Mouse (Mus musculus): ENCODE measurements around the gene Snapc1. TPM values are rescaled to one million over a fixed set of nuclear protein-coding genes. Genes with fewer than 3 reads are reported as not detected.
A peak's percentile ranks its signal among the peaks of the same experiment; 100 is the strongest.

Gene Snapc1
- polyA plus RNA-seq (2016; fragmentation: Nextera tagmentation; extraction: Ambion mirVana) = 18.6 and 20.3 TPM in 2 replicates

DNA sequence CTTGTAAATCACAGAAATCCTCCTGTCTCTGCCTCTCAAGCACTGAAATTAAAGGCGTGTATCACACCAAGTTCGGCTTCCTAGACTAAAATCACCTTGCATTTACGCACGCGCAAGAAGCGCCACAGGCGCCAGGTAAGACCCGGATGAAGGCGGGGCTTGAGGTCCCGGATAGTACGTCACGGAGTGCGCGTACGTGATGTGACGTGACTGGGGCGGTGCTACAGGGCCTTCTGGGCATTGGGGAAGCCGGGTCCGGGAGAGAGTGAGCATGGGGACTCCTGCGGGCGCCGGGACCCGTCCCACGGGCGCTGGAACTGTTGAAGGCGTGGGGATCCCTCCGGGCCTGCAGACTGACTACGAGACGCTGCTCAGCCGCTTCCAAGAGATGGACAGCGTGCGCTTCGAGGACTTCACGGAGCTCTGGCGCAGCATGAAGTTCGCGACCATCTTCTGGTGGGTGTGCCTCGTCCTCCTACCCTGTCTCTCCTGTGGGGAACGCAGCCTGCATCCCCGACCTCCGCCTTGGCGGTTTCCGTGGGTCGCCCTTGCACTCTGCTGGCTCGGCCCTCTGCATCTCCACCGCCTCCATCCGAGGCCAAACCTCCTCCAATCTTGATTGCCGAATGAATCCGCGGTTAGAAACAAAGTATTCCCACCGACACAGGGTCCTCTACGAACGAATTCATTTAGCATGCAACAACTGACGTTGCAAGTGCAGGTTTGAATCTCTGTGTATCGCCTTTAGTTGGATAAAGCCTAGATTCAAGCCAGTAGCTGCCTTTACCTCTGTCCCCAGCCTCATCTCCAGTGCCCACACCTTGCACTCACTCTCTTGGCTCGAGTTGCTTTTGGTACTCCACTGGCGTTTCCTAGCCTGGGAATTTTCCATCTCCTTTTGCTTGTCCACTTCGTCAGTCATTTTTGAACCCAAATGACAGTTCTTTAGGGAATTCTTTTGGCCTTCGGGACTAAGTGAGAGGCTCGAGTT is at the start of gene Snapc1:
TSS of gene Snapc1 (plus strand) at position 191 of the 991 bp plus-strand sequence.
- Histone ChIP-seq H3K4me3 (peak within 1 kb of the TSS; percentile 81), H3K36me3 (peaks cover 20% of the 10 kb centered on the region), H3K4me2 (peak within 1 kb of the TSS; percentile 91), H3K27me3 (replicated peaks) (no peaks in the 10 kb centered on the region), H3K9me3 (replicated peaks) (no peaks in the 10 kb centered on the region), H3K4me1 (replicated peaks) (peaks cover 8% of the 10 kb centered on the region), H3K27ac (ENCODE audit: poor library complexity, severe bottlenecking) (peak within 1 kb of the TSS; percentile 53), H3K9ac (peak within 1 kb of the TSS; percentile 93)
- ATAC-seq (ENCODE audit: insufficient number of reproducible peaks, low FRiP score) = peak; percentile 99
- WGBS = 1% methylated on average over 60 of the region's 60 CpGs

DNA sequence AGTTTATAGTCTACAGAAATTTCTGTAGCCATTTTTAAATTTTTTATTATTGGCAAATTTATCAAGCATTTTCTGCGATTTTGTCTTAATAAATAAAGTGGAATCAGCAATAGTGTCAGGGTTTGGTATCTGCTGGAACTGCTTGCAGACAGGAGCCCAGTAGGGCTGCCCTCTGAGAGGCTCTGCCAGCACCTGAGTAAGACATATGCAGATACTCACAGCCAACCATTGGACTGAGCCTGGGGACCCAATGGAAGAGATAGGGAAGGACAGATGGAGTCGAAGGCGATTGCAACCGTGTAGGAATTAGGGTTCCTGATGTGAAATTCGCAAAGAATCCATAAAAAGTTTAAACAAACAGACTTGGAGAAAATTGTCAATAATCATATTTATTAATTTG is 45.8 kb upstream of the Snapc1 start:
- Histone ChIP-seq H3K4me1 (replicated peaks) (peaks cover 15% of the 10 kb centered on the region), H3K4me3 (no peak overlapping the region), H3K9me3 (replicated peaks) (no peaks in the 10 kb centered on the region), H3K4me2 (no peak overlapping the region), H3K9ac (no peak overlapping the region), H3K27me3 (replicated peaks) (no peaks in the 10 kb centered on the region), H3K27ac (ENCODE audit: poor library complexity, severe bottlenecking) (no peak overlapping the region), H3K36me3 (no peaks in the 10 kb centered on the region)
- 82% methylated on average over 5 of the region's 5 CpGs for WGBS
- ATAC-seq (ENCODE audit: insufficient number of reproducible peaks, low FRiP score) = no peak

DNA sequence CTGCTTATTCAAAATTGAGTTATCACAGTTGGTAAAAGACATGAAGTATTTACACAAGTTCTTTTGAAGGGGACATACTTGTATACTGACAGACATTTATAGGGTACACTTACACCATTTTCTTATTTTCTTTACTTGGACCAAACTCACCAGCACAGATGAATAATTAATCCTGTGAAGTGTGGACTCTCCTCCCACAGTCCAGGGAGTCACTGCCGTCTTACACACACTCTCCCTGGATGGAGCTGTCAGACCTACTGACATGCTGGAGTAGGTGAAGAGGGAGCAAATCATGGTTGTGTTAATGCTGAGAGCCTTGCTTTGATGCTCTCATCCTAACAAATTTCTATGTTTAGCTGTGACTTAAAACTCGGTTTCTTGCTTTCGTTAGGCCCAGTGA is 34.0 kb upstream of the Snapc1 start:
- no peak for ATAC-seq (ENCODE audit: insufficient number of reproducible peaks, low FRiP score)
- Histone ChIP-seq H3K9ac (no peak overlapping the region), H3K4me2 (no peak overlapping the region), H3K4me3 (no peak overlapping the region), H3K36me3 (peaks cover 61% of the 10 kb centered on the region), H3K9me3 (replicated peaks) (no peaks in the 10 kb centered on the region), H3K4me1 (replicated peaks) (no peaks in the 10 kb centered on the region), H3K27ac (ENCODE audit: poor library complexity, severe bottlenecking) (no peak overlapping the region), H3K27me3 (replicated peaks) (no peaks in the 10 kb centered on the region)
- 62% methylated on average over 3 of the region's 3 CpGs for WGBS

DNA sequence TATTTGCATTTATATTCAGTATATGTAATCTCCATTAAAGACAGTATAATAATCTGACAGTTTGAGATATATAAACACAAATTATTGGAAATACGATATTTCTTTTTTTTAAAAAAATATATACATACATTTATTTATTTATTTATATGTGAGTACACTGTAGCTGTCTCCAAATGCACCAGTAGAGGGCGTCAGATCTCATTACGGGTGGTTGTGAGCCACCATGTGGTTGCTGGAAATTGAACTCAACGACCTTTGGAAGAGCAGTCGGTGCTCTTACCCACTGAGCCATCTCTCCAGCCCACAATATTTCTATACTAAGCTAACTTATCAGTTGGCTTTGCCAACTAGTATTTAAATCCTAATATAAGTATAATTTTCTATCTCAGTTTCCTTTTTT is 33.0 kb upstream of the Snapc1 start:
- Histone ChIP-seq H3K9ac (no peak overlapping the region), H3K4me1 (replicated peaks) (no peaks in the 10 kb centered on the region), H3K36me3 (peaks cover 67% of the 10 kb centered on the region), H3K4me3 (no peak overlapping the region), H3K27ac (ENCODE audit: poor library complexity, severe bottlenecking) (no peak overlapping the region), H3K4me2 (no peak overlapping the region), H3K27me3 (replicated peaks) (no peaks in the 10 kb centered on the region), H3K9me3 (replicated peaks) (no peaks in the 10 kb centered on the region)
- 59% methylated on average over 5 of the region's 5 CpGs for WGBS
- no peak for ATAC-seq (ENCODE audit: insufficient number of reproducible peaks, low FRiP score)

DNA sequence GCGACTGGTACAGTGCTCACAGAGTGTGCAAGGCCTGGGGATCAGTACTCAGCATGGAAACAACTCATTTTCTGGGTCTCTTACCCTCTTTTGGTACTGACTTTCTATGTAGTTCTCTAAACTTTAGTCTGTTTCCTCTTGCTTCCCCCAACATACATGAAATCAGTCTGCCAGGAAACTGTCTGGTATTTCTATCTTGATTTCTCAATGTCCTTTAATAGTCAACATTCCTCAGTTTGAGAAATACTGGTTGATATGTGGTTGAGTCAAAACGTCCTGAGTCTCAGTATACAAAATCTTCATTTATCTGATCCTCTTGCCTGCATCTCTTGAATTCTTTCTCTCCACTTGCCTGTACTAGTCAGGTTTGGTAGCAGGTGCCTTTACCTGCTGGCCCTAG is 29.8 kb upstream of the Snapc1 start:
- no peak overlapping the region for H3K4me3 ChIP-seq
- no peak overlapping the region for H3K9ac ChIP-seq
- WGBS = 74% methylated on average over 2 of the region's 2 CpGs
- no peaks in the 10 kb centered on the region for H3K4me1 ChIP-seq (replicated peaks)
- H3K36me3 ChIP-seq = peaks cover 73% of the 10 kb centered on the region
- no peak overlapping the region for H3K27ac ChIP-seq (ENCODE audit: poor library complexity, severe bottlenecking)
- H3K9me3 ChIP-seq (replicated peaks) = no peaks in the 10 kb centered on the region
- no peak for ATAC-seq (ENCODE audit: insufficient number of reproducible peaks, low FRiP score)
- H3K27me3 ChIP-seq (replicated peaks) = no peaks in the 10 kb centered on the region
- H3K4me2 ChIP-seq = no peak overlapping the region

DNA sequence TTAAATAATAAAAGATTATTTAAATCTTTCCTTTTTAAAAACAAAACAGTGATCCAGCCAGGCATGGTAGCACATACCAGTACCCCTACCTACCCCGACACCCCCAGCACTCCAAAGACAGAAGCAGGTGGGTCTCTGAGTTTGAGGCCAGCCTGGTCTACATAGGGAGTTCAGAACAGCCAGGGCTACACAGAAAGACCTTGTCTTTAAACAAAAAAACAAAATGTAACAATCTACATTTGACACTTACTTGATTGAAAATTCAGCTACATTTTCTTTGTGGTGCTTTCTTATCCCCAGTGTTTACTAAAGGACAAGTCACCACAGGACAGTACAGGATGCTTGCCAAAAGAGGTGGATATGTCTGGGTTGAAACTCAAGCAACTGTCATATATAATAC is 26.9 kb upstream of the Snapc1 start, which contains the start of gene Gm49321:
TSS of gene Gm49321 (plus strand) at position 301 of the 400 bp plus-strand sequence.
- Histone ChIP-seq H3K27ac (ENCODE audit: poor library complexity, severe bottlenecking) (no peak within 1 kb of the TSS), H3K9me3 (replicated peaks) (no peaks in the 10 kb centered on the region), H3K4me3 (no peak within 1 kb of the TSS), H3K4me1 (replicated peaks) (0 out of 2 replicates have a peak, but pooled peaks cover 4% of the 10 kb centered on the region), H3K4me2 (no peak within 1 kb of the TSS), H3K27me3 (replicated peaks) (no peaks in the 10 kb centered on the region), H3K36me3 (peaks cover 74% of the 10 kb centered on the region), H3K9ac (no peak within 1 kb of the TSS)
- 94% methylated on average over 1 of the region's 1 CpGs for WGBS
- ATAC-seq (ENCODE audit: insufficient number of reproducible peaks, low FRiP score) = no peak

DNA sequence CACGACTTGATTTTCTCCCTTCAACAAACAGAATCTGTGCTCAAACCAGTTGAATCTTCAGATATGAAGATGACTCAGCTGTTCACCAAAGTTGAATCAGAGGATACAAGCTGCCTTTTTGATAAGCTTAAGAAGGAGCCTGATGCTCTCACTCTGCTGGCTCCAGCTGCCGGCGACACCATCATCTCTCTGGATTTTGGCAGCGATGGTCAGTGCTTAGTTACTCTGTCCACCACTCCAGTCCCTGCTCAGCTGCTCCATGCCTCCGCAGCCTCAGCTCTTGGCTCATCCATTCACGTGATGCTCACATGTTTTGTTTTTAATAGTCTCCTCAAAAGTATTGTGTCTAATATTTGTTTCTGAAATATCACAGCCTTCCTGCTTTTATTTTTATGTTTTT is 24.7 kb upstream of the Snapc1 start:
- H3K27me3 ChIP-seq (replicated peaks) = no peaks in the 10 kb centered on the region
- WGBS = 79% methylated on average over 6 of the region's 6 CpGs
- ATAC-seq (ENCODE audit: insufficient number of reproducible peaks, low FRiP score) = no peak

DNA sequence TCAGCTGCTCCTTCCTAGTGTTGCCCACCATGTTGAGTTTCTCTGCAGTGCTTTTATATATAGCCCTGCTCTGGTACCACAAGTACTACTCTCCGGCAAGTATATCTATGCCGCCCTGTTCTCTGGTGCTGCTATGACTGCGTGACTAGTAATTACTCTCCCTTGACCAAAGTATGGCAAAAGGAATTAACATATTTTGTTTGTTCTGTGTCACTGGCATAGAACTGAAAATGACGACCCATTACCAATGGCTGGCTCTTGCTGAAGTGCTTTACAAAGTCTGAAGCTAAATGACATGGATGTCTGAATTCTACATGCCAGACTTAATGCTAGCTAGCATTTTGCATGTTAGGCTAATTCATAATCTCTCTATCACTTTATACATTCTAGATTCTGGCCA is 15.9 kb upstream of the Snapc1 start:
- Histone ChIP-seq H3K4me3 (peak overlapping the region; percentile 51), H3K27ac (ENCODE audit: poor library complexity, severe bottlenecking) (no peak overlapping the region), H3K4me1 (replicated peaks) (peaks cover 14% of the 10 kb centered on the region), H3K9me3 (replicated peaks) (no peaks in the 10 kb centered on the region), H3K9ac (peak overlapping the region; percentile 71), H3K27me3 (replicated peaks) (no peaks in the 10 kb centered on the region), H3K4me2 (peak overlapping the region; percentile 70), H3K36me3 (peaks cover 30% of the 10 kb centered on the region)
- WGBS = 74% methylated on average over 4 of the region's 4 CpGs
- no peak for ATAC-seq (ENCODE audit: insufficient number of reproducible peaks, low FRiP score)

More for the DNA sequence above, 24.7 kb upstream of the Snapc1 start:
- H3K4me1 ChIP-seq (replicated peaks) = 0 out of 2 replicates have a peak, but pooled peaks cover 4% of the 10 kb centered on the region
- H3K9ac ChIP-seq = no peak overlapping the region
- no peak overlapping the region for H3K4me3 ChIP-seq
- peaks cover 69% of the 10 kb centered on the region for H3K36me3 ChIP-seq
- no peak overlapping the region for H3K27ac ChIP-seq (ENCODE audit: poor library complexity, severe bottlenecking)
- H3K4me2 ChIP-seq = no peak overlapping the region
- H3K9me3 ChIP-seq (replicated peaks) = no peaks in the 10 kb centered on the region

DNA sequence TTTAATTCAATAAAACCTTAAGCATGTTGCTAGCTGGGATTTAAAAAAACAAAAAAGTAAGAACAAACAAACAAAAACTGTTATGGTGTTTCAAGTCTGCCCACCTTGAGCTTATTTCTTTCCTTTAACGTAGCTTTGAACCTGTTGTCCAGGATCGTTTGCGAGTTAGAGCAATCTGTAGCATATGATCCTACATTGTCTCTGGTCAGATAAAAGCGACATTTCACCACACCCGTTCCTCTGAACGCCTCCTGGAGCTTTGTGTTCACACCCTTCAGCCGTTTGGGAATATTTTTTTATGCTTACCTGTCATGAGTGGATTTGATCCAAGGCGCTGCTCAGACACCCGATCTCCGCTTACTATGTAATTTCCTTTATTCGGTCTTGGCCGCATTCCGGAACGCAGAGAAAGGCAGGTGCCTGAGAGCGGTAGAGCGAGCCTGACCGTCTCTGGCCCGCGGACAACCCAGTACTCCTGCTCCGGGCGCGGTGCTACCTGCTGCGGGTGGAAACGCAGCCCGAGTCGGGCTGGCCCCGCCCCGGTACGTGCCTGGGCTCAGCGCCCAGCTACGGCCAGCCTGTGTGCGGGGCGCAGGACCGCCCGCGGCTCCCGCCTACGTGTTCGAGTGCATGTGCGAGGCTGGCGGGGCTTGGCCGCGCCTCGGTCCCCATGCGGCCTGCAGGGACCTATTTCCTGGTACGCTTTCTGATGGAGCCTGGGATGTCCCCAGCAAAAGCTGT is 14.8 kb upstream of the Snapc1 start:
- Histone ChIP-seq H3K9me3 (replicated peaks) (no peaks in the 10 kb centered on the region), H3K9ac (peak overlapping the region; percentile 71), H3K27ac (ENCODE audit: poor library complexity, severe bottlenecking) (peak overlapping the region; percentile 60), H3K4me2 (peak overlapping the region; percentile 70), H3K27me3 (replicated peaks) (no peaks in the 10 kb centered on the region), H3K4me3 (peak overlapping the region; percentile 51), H3K4me1 (replicated peaks) (peaks cover 24% of the 10 kb centered on the region), H3K36me3 (peaks cover 21% of the 10 kb centered on the region)
- WGBS = 4% methylated on average over 46 of the region's 46 CpGs
- peak; percentile 76 for ATAC-seq (ENCODE audit: insufficient number of reproducible peaks, low FRiP score)

DNA sequence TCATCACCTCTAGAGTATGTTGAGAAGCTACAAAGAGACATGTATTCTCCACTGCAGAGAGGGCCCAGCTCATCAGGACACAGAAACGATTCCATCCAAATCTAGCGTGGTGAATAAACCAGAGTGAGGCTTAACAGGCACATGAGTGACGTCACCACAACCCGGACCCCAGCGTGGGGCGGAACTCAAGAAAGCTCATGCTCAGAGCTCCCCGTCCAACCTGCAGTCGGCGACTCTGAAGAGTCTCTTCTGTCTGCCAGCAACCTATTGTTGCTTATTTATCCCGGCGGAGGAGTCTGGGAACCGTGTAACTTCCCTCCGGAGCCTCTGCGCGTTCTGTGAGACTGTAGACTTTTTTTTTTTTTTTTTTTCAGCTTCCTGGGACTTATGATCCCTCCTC is 11.4 kb upstream of the Snapc1 start:
- peak; percentile 47; the same call in 1 of the 2 replicates for ATAC-seq (ENCODE audit: insufficient number of reproducible peaks, low FRiP score)
- H3K36me3 ChIP-seq = peaks cover 9% of the 10 kb centered on the region; the same call in 1 of the 2 replicates
- peak overlapping the region; percentile 60 for H3K9ac ChIP-seq
- WGBS = 7% methylated on average over 15 of the region's 15 CpGs
- no peaks in the 10 kb centered on the region for H3K27me3 ChIP-seq (replicated peaks)
- peak overlapping the region; percentile 47 for H3K4me3 ChIP-seq
- peak overlapping the region; percentile 47; the same call in 1 of the 2 replicates for H3K27ac ChIP-seq (ENCODE audit: poor library complexity, severe bottlenecking)
- peaks cover 32% of the 10 kb centered on the region for H3K4me1 ChIP-seq (replicated peaks)
- H3K4me2 ChIP-seq = peak overlapping the region; percentile 72
- no peaks in the 10 kb centered on the region for H3K9me3 ChIP-seq (replicated peaks)
